Mouse (Mus musculus): ENCODE results near the gene Pabpn1. TPM values are rescaled to one million over a fixed set of nuclear protein-coding genes. Genes with fewer than 3 reads are reported as not detected.

Pabpn1 gene
- polyA plus RNA-seq (2016; fragmentation: Nextera tagmentation; extraction: Ambion mirVana) = 96.3 and 101 TPM in 2 replicates

GRCm38 (mm10) chr14:54892200-54892599, at the start of gene Pabpn1:
Gene Pabpn1, plus strand, starts transcription at chr14:54892500.
- H3K36me3 ChIP-seq = peaks cover 25% of the 10 kb centered on the region
- H3K27ac ChIP-seq (ENCODE audit: poor library complexity, severe bottlenecking) = peak within 1 kb of the TSS; percentile 79
- H3K4me1 ChIP-seq (replicated peaks) = peaks cover 16% of the 10 kb centered on the region
- peak within 1 kb of the TSS; percentile 63 for H3K4me2 ChIP-seq
- peak within 1 kb of the TSS; percentile 96 for H3K4me3 ChIP-seq
- no peak for ATAC-seq (ENCODE audit: insufficient number of reproducible peaks, low FRiP score)
- H3K9me3 ChIP-seq (replicated peaks) = no peaks in the 10 kb centered on the region
- no peaks in the 10 kb centered on the region for H3K27me3 ChIP-seq (replicated peaks)
- 89% methylated on average over 3 of the region's 3 CpGs for WGBS
- H3K9ac ChIP-seq = 0 out of 2 replicates have a peak within 1 kb of the TSS, but pooled peaks have one; percentile 55

- ATAC-seq (ENCODE audit: insufficient number of reproducible peaks, low FRiP score) = no peak
- Histone ChIP-seq H3K4me3 (no peak overlapping the region), H3K36me3 (no peaks in the 10 kb centered on the region), H3K27me3 (replicated peaks) (peaks cover 3% of the 10 kb centered on the region; the same call in 1 of the 2 replicates), H3K4me2 (no peak overlapping the region), H3K4me1 (replicated peaks) (no peaks in the 10 kb centered on the region), H3K27ac (ENCODE audit: poor library complexity, severe bottlenecking) (no peak overlapping the region), H3K9ac (no peak overlapping the region), H3K9me3 (replicated peaks) (no peaks in the 10 kb centered on the region)
- 3% methylated on average over 4 of the region's 4 CpGs for WGBS
Observed at GRCm38 (mm10) chr14:54843461-54843860, 48.8 kb upstream of the Pabpn1 start.

- no peaks in the 10 kb centered on the region for H3K27me3 ChIP-seq (replicated peaks)
- H3K27ac ChIP-seq (ENCODE audit: poor library complexity, severe bottlenecking) = no peak overlapping the region
- no peak overlapping the region for H3K9ac ChIP-seq
- no peak overlapping the region for H3K4me3 ChIP-seq
- no peaks in the 10 kb centered on the region for H3K4me1 ChIP-seq (replicated peaks)
- H3K9me3 ChIP-seq (replicated peaks) = no peaks in the 10 kb centered on the region
- no peak overlapping the region for H3K4me2 ChIP-seq
- no peak for ATAC-seq (ENCODE audit: insufficient number of reproducible peaks, low FRiP score)
- peaks cover 34% of the 10 kb centered on the region for H3K36me3 ChIP-seq
- WGBS = 90% methylated on average over 3 of the region's 3 CpGs
Observed at GRCm38 (mm10) chr14:54855726-54856125, 36.6 kb upstream of the Pabpn1 start.

GRCm38 (mm10) chr14:54856703-54857102, 35.6 kb upstream of the Pabpn1 start:
- WGBS = 72% methylated on average over 7 of the region's 7 CpGs
- Histone ChIP-seq H3K27ac (ENCODE audit: poor library complexity, severe bottlenecking) (no peak overlapping the region), H3K9me3 (replicated peaks) (no peaks in the 10 kb centered on the region), H3K4me3 (no peak overlapping the region), H3K9ac (no peak overlapping the region), H3K4me2 (no peak overlapping the region), H3K27me3 (replicated peaks) (no peaks in the 10 kb centered on the region), H3K36me3 (peaks cover 34% of the 10 kb centered on the region), H3K4me1 (replicated peaks) (no peaks in the 10 kb centered on the region)
- ATAC-seq (ENCODE audit: insufficient number of reproducible peaks, low FRiP score) = no peak

- H3K36me3 ChIP-seq = peaks cover 34% of the 10 kb centered on the region
- no peak overlapping the region for H3K4me2 ChIP-seq
- H3K9me3 ChIP-seq (replicated peaks) = no peaks in the 10 kb centered on the region
- ATAC-seq (ENCODE audit: insufficient number of reproducible peaks, low FRiP score) = no peak
- H3K4me1 ChIP-seq (replicated peaks) = no peaks in the 10 kb centered on the region
- 84% methylated on average over 9 of the region's 9 CpGs for WGBS
- H3K27me3 ChIP-seq (replicated peaks) = no peaks in the 10 kb centered on the region
- no peak overlapping the region for H3K4me3 ChIP-seq
- no peak overlapping the region for H3K27ac ChIP-seq (ENCODE audit: poor library complexity, severe bottlenecking)
- no peak overlapping the region for H3K9ac ChIP-seq
Observed at GRCm38 (mm10) chr14:54857891-54858290, 34.4 kb upstream of the Pabpn1 start.

GRCm38 (mm10) chr14:54860511-54860910, 31.8 kb upstream of the Pabpn1 start:
- H3K4me2 ChIP-seq = no peak overlapping the region
- H3K36me3 ChIP-seq = peaks cover 24% of the 10 kb centered on the region
- H3K27me3 ChIP-seq (replicated peaks) = no peaks in the 10 kb centered on the region
- no peak overlapping the region for H3K27ac ChIP-seq (ENCODE audit: poor library complexity, severe bottlenecking)
- peaks cover 3% of the 10 kb centered on the region for H3K4me1 ChIP-seq (replicated peaks)
- no peak for ATAC-seq (ENCODE audit: insufficient number of reproducible peaks, low FRiP score)
- WGBS = 49% methylated on average over 2 of the region's 2 CpGs
- H3K9me3 ChIP-seq (replicated peaks) = no peaks in the 10 kb centered on the region
- no peak overlapping the region for H3K4me3 ChIP-seq
- H3K9ac ChIP-seq = no peak overlapping the region

- Histone ChIP-seq H3K36me3 (no peaks in the 10 kb centered on the region), H3K4me2 (peak overlapping the region; percentile 72), H3K9ac (peak overlapping the region; percentile 97), H3K27ac (ENCODE audit: poor library complexity, severe bottlenecking) (peak overlapping the region; percentile 76), H3K4me3 (peak overlapping the region; percentile 99), H3K9me3 (replicated peaks) (no peaks in the 10 kb centered on the region), H3K27me3 (replicated peaks) (no peaks in the 10 kb centered on the region), H3K4me1 (replicated peaks) (peaks cover 3% of the 10 kb centered on the region)
- under 1% methylated on average over 50 of the region's 56 CpGs for WGBS
- ATAC-seq (ENCODE audit: insufficient number of reproducible peaks, low FRiP score) = peak; percentile 100
Observed at GRCm38 (mm10) chr14:54863501-54864312, 28.6 kb upstream of the Pabpn1 start.

- H3K9me3 ChIP-seq (replicated peaks) = no peaks in the 10 kb centered on the region
- ATAC-seq (ENCODE audit: insufficient number of reproducible peaks, low FRiP score) = no peak
Observed at GRCm38 (mm10) chr14:54864313-54865036, 27.8 kb upstream of the Pabpn1 start.

GRCm38 (mm10) chr14:54865626-54866025, 26.7 kb upstream of the Pabpn1 start:
- Histone ChIP-seq H3K9me3 (replicated peaks) (no peaks in the 10 kb centered on the region), H3K27ac (ENCODE audit: poor library complexity, severe bottlenecking) (no peak overlapping the region), H3K4me2 (no peak overlapping the region), H3K4me1 (replicated peaks) (peaks cover 3% of the 10 kb centered on the region), H3K4me3 (no peak overlapping the region), H3K36me3 (no peaks in the 10 kb centered on the region), H3K9ac (no peak overlapping the region), H3K27me3 (replicated peaks) (no peaks in the 10 kb centered on the region)
- ATAC-seq (ENCODE audit: insufficient number of reproducible peaks, low FRiP score) = no peak
- WGBS = 75% methylated on average over 5 of the region's 5 CpGs

More at GRCm38 (mm10) chr14:54864313-54865036, 27.8 kb upstream of the Pabpn1 start:
- peak overlapping the region; percentile 72 for H3K4me2 ChIP-seq
- WGBS = 14% methylated on average over 21 of the region's 21 CpGs
- peak overlapping the region; percentile 76; the same call in 1 of the 2 replicates for H3K27ac ChIP-seq (ENCODE audit: poor library complexity, severe bottlenecking)
- no peaks in the 10 kb centered on the region for H3K27me3 ChIP-seq (replicated peaks)
- peaks cover 3% of the 10 kb centered on the region for H3K4me1 ChIP-seq (replicated peaks)
- H3K36me3 ChIP-seq = no peaks in the 10 kb centered on the region
- H3K9ac ChIP-seq = peak overlapping the region; percentile 97
- H3K4me3 ChIP-seq = peak overlapping the region; percentile 99

GRCm38 (mm10) chr14:54866268-54866667, 26.0 kb upstream of the Pabpn1 start:
- WGBS = 71% methylated on average over 3 of the region's 3 CpGs
- ATAC-seq (ENCODE audit: insufficient number of reproducible peaks, low FRiP score) = no peak
- Histone ChIP-seq H3K4me1 (replicated peaks) (peaks cover 3% of the 10 kb centered on the region), H3K4me2 (no peak overlapping the region), H3K9ac (no peak overlapping the region), H3K27me3 (replicated peaks) (no peaks in the 10 kb centered on the region), H3K27ac (ENCODE audit: poor library complexity, severe bottlenecking) (no peak overlapping the region), H3K9me3 (replicated peaks) (no peaks in the 10 kb centered on the region), H3K36me3 (no peaks in the 10 kb centered on the region), H3K4me3 (no peak overlapping the region)

GRCm38 (mm10) chr14:54866936-54867335, 25.4 kb upstream of the Pabpn1 start:
- Histone ChIP-seq H3K4me2 (no peak overlapping the region), H3K27ac (ENCODE audit: poor library complexity, severe bottlenecking) (no peak overlapping the region), H3K4me1 (replicated peaks) (peaks cover 3% of the 10 kb centered on the region), H3K36me3 (no peaks in the 10 kb centered on the region), H3K27me3 (replicated peaks) (no peaks in the 10 kb centered on the region), H3K4me3 (no peak overlapping the region), H3K9ac (no peak overlapping the region), H3K9me3 (replicated peaks) (no peaks in the 10 kb centered on the region)
- no peak for ATAC-seq (ENCODE audit: insufficient number of reproducible peaks, low FRiP score)
- 44% methylated on average over 5 of the region's 5 CpGs for WGBS

Data from heart, embryonic 12.5 days (tissue).